Mouse (Mus musculus) MEL (cell line): ENCODE data around the gene Gm20431. TPM values are rescaled to one million over a fixed set of nuclear protein-coding genes. Genes with fewer than 3 reads are reported as not detected.

ENCODE experiments used
- DNase-seq: peaks from one replicate; pipeline ENCODE4 v3.0.0; 2011; ENCODE audit warnings: low read depth, low spot score
- H3K27ac ChIP-seq: 2 replicates; pipeline ENCODE4 v1.5.1; 2012; ENCODE audit warnings: low read depth, mild to moderate bottlenecking, control low read depth, low read length, moderate library complexity; ENCODE audit not compliant: control insufficient read depth
- H3K27me3 ChIP-seq, 2 experiments: fragments of 150-350 bp in 1 of 2; sonication (generic) in 1 of 2; 2 replicates each; pipeline ENCODE4 v1.6.1; 2012; ENCODE audit warnings: low read length in 2 of 2, mild to moderate bottlenecking in 2 of 2, improper control_type of control experiment in 1 of 2, moderate library complexity in 1 of 2; ENCODE audit not compliant: insufficient read depth in 2 of 2, control insufficient read depth in 1 of 2
- H3K36me3 ChIP-seq, 2 experiments: 2 replicates each; pipeline ENCODE4 v1.6.1; 2012 to 2014; ENCODE audit warnings: low read length in 2 of 2, improper control_type of control experiment in 1 of 2, inconsistent platforms in 1 of 2, mild to moderate bottlenecking in 1 of 2; ENCODE audit not compliant: insufficient read depth in 2 of 2, control insufficient read depth in 1 of 2
- H3K4me1 ChIP-seq, 2 experiments: fragments of 150-350 bp in 1 of 2; sonication (generic) in 1 of 2; 2 replicates each; pipeline ENCODE4 v1.6.1; 2012; ENCODE audit warnings: low read length in 2 of 2, improper control_type of control experiment in 1 of 2, mild to moderate bottlenecking in 1 of 2; ENCODE audit not compliant: insufficient read depth in 2 of 2, control insufficient read depth in 1 of 2
- H3K4me3 ChIP-seq, 2 experiments: fragments of 150-350 bp in 1 of 2; sonication (generic) in 1 of 2; 2 replicates each; pipeline ENCODE4 v1.5.1; 2012; ENCODE audit warnings: low read depth in 2 of 2, low read length in 2 of 2, mild to moderate bottlenecking in 2 of 2, moderate library complexity in 2 of 2, control low read depth in 1 of 2, improper control_type of control experiment in 1 of 2; ENCODE audit not compliant: control insufficient read depth in 1 of 2, insufficient read depth in 1 of 2
- H3K79me2 ChIP-seq: 2 replicates; pipeline ENCODE4 v1.6.1; 2012; ENCODE audit warnings: mild to moderate bottlenecking, low read length, moderate library complexity; ENCODE audit not compliant: control insufficient read depth, poor library complexity, insufficient read depth
- H3K9ac ChIP-seq: 2 replicates; pipeline ENCODE4 v1.6.1; 2012; ENCODE audit warnings: low read depth, mild to moderate bottlenecking, control low read depth, low read length, moderate library complexity; ENCODE audit not compliant: control insufficient read depth, poor library complexity, severe bottlenecking
- H3K9me3 ChIP-seq: fragments of 150-350 bp; sonication (generic); replicated peaks from 2 replicates; pipeline ENCODE4 v1.6.1; 2012; ENCODE audit warnings: mild to moderate bottlenecking, low read length, improper control_type of control experiment, moderate library complexity; ENCODE audit not compliant: insufficient read depth
- CHD1 ChIP-seq: IDR thresholded peaks from 2 replicates; pipeline ENCODE4 v1.6.1; 2012; ENCODE audit warnings: low read depth, mild to moderate bottlenecking, inconsistent platforms, low read length, improper control_type of control experiment
- CTCF ChIP-seq, 3 experiments: IDR thresholded peaks in 2 of 3; conservative IDR thresholded peaks in 1 of 3; 2 replicates each; pipeline ENCODE4 v1.5.1; 2011 to 2012; ENCODE audit warnings: low read length in 3 of 3, low read depth in 2 of 3, mild to moderate bottlenecking in 2 of 3, improper control_type of control experiment in 1 of 3, inconsistent platforms in 1 of 3, mixed read lengths in 1 of 3, moderate library complexity in 1 of 3; ENCODE audit not compliant: control insufficient read depth in 1 of 3, insufficient read depth in 1 of 3, poor library complexity in 1 of 3, severe bottlenecking in 1 of 3
- E2F4 ChIP-seq: IDR thresholded peaks from 2 replicates; pipeline ENCODE4 v1.6.1; 2011; ENCODE audit warnings: low read depth, low read length, improper control_type of control experiment, borderline replicate concordance
- EP300 ChIP-seq, 2 experiments: IDR thresholded peaks; 2 replicates each; pipeline ENCODE4 v1.6.1; 2011; ENCODE audit warnings: improper control_type of control experiment in 2 of 2, low read length in 2 of 2, low read depth in 1 of 2, mild to moderate bottlenecking in 1 of 2
- ETS1 ChIP-seq: IDR thresholded peaks from 2 replicates; pipeline ENCODE4 v1.6.1; 2012; ENCODE audit warnings: low read depth, mild to moderate bottlenecking, inconsistent platforms, low read length, improper control_type of control experiment, moderate library complexity
- GATA1 ChIP-seq: IDR thresholded peaks from 2 replicates; pipeline ENCODE4 v1.6.1; 2011; ENCODE audit warnings: low read depth, low read length, improper control_type of control experiment
- HCFC1 ChIP-seq: IDR thresholded peaks from 2 replicates; pipeline ENCODE4 v1.6.1; 2012; ENCODE audit warnings: low read depth, mild to moderate bottlenecking, inconsistent platforms, low read length, improper control_type of control experiment, moderate library complexity
- KAT2A ChIP-seq: conservative IDR thresholded peaks from 2 replicates; pipeline ENCODE4 v1.6.1; 2012; ENCODE audit warnings: low read depth, low read length, improper control_type of control experiment, inconsistent platforms
- NELFE ChIP-seq: IDR thresholded peaks from 2 replicates; pipeline ENCODE4 v1.6.1; 2011; ENCODE audit warnings: low read depth, low read length, improper control_type of control experiment
- RAD21 ChIP-seq: IDR thresholded peaks from 2 replicates; pipeline ENCODE4 v1.6.1; 2011; ENCODE audit warnings: mild to moderate bottlenecking, low read depth, low read length, improper control_type of control experiment
- RCOR1 ChIP-seq: IDR thresholded peaks from 2 replicates; pipeline ENCODE4 v1.6.1; 2012; ENCODE audit warnings: low read depth, mild to moderate bottlenecking, inconsistent platforms, low read length, improper control_type of control experiment
- SMC3 ChIP-seq: IDR thresholded peaks from 2 replicates; pipeline ENCODE4 v1.6.1; 2011; ENCODE audit warnings: low read depth, low read length, improper control_type of control experiment
- TAL1 ChIP-seq: IDR thresholded peaks from 2 replicates; pipeline ENCODE4 v1.6.1; 2012; ENCODE audit warnings: mild to moderate bottlenecking, inconsistent platforms, low read length, moderate library complexity, mixed read lengths
- UBTF ChIP-seq: IDR thresholded peaks from 2 replicates; pipeline ENCODE4 v1.6.1; 2012; ENCODE audit warnings: low read depth, mild to moderate bottlenecking, inconsistent platforms, low read length, improper control_type of control experiment, moderate library complexity, borderline replicate concordance; ENCODE audit not compliant: insufficient read depth
- ZC3H11A ChIP-seq: IDR thresholded peaks from 2 replicates; pipeline ENCODE4 v1.6.1; 2012; ENCODE audit warnings: low read depth, mild to moderate bottlenecking, inconsistent platforms, low read length, improper control_type of control experiment
- ZMIZ1 ChIP-seq: IDR thresholded peaks from 2 replicates; pipeline ENCODE4 v1.6.1; 2012; ENCODE audit warnings: low read depth, mild to moderate bottlenecking, inconsistent platforms, low read length, improper control_type of control experiment, moderate library complexity
- polyA plus RNA-seq, 2 experiments: library from polyadenylated mRNA; stranded (reverse) in 1 of 2; unstranded in 1 of 2; fragments of >175 nt in 1 of 2; fragments of >200 nt in 1 of 2; gene quantifications; 2 replicates each; pipeline versions ENCODE4 v1.2.1 to v1.2.4; 2012; ENCODE audit warnings: low replicate concordance in 2 of 2, low read depth in 1 of 2; ENCODE audit not compliant: insufficient read length in 2 of 2, insufficient read depth in 1 of 2, missing spikeins in 1 of 2
- total RNA-seq: library from RNA; depleted of rRNA; stranded (reverse); fragments of 300-350 nt; gene quantifications from 2 replicates; pipeline ENCODE4 v1.2.3, GENCODE M21; 2012

Gene Gm20431
- total and polyA plus RNA-seq, 3 experiments, result 5.9 to 8.1 TPM; not detected in 1

- H3K36me3 ChIP-seq, result peaks cover 2 to 7% of the 10 kb centered on the region in 2 experiments; a peak in 2 of 4 replicates
- no peaks in the 10 kb centered on the region for H3K9me3 ChIP-seq
- H3K4me1 ChIP-seq, result peaks cover 6 to 17% of the 10 kb centered on the region in 2 experiments
- no peaks in the 10 kb centered on the region for H3K27me3 ChIP-seq
- H3K9ac ChIP-seq, result no peak overlapping the region
- peaks cover 14% of the 10 kb centered on the region for H3K79me2 ChIP-seq
- H3K4me3 ChIP-seq, result no peak overlapping the region
- no peak for TF ChIP-seq GATA1
- no peak for DNase-seq
- no peak overlapping the region for H3K27ac ChIP-seq
Measured at GRCm38 (mm10) chr2:167695491-167695890, 34.2 kb upstream of the Gm20431 start.

- Histone ChIP-seq H3K9ac (no peak overlapping the region), H3K36me3 (peaks cover 2 to 7% of the 10 kb centered on the region in 2 experiments; a peak in 2 of 4 replicates), H3K9me3 (no peaks in the 10 kb centered on the region), H3K27ac (no peak overlapping the region), H3K27me3 (no peaks in the 10 kb centered on the region), H3K4me1 (peaks cover 6 to 17% of the 10 kb centered on the region in 2 experiments), H3K79me2 (peaks cover 17% of the 10 kb centered on the region), H3K4me3 (no peak overlapping the region)
- DNase-seq, result no peak
- TF ChIP-seq KAT2A, result no peak
- no peak for TF ChIP-seq ZC3H11A
- no peak for TF ChIP-seq CHD1
- TF ChIP-seq RAD21, result no peak
- TF ChIP-seq NELFE, result no peak
- no peak for TF ChIP-seq GATA1
- no peak for TF ChIP-seq UBTF
- no peak for TF ChIP-seq SMC3
- TF ChIP-seq RCOR1, result no peak
- no peak for TF ChIP-seq EP300 (IDR thresholded peaks at IDR 0.05; ENCODE audit: low read depth in 1 of 2, low read length in 2 of 2)
- no peak for TF ChIP-seq ZMIZ1
- TF ChIP-seq E2F4, result no peak
- TF ChIP-seq ETS1, result no peak
- TF ChIP-seq TAL1, result no peak
Measured at GRCm38 (mm10) chr2:167694963-167695362, 33.7 kb upstream of the Gm20431 start.

GRCm38 (mm10) chr2:167694244-167694643, 32.9 kb upstream of the Gm20431 start:
- no peaks in the 10 kb centered on the region for H3K27me3 ChIP-seq
- DNase-seq, result no peak
- no peak overlapping the region for H3K4me3 ChIP-seq
- no peaks in the 10 kb centered on the region for H3K9me3 ChIP-seq
- peaks cover 6 to 17% of the 10 kb centered on the region in 2 experiments for H3K4me1 ChIP-seq
- TF ChIP-seq HCFC1, result no peak
- TF ChIP-seq CTCF (IDR thresholded peaks at IDR 0.05 in 2 of 3, conservative IDR thresholded peaks at IDR 0.05 in 1 of 3; ENCODE audit: control insufficient read depth in 1 of 3, insufficient read depth in 1 of 3, low read depth in 2 of 3, low read length in 3 of 3, poor library complexity in 1 of 3, severe bottlenecking in 1 of 3), result no peak
- H3K79me2 ChIP-seq, result peaks cover 24% of the 10 kb centered on the region
- H3K36me3 ChIP-seq, result peaks cover 2 to 7% of the 10 kb centered on the region in 2 experiments; a peak in 2 of 4 replicates
- H3K27ac ChIP-seq, result no peak overlapping the region
- no peak overlapping the region for H3K9ac ChIP-seq
